Mouse (Mus musculus) hematopoietic stem cell, adult 5-6 weeks (primary cell): ENCODE measurements at regions not wholly inside any gene's neighbourhood (a gene's known extent, or its start where the extent isn't known, plus 50 kb on each side); places are given as distances from the start of the nearest gene placed in this dataset.

ENCODE experiments used
- ATAC-seq, 2 experiments: fragments of 125-278 bp in 1 of 2; replicated peaks in 1 of 2; 2 replicates each; pipeline ENCODE4 v1.8.0; 2016 to 2017; ENCODE audit warnings: inconsistent platforms in 2 of 2, mild to moderate bottlenecking in 2 of 2, moderate number of reproducible peaks in 2 of 2, low read depth in 1 of 2, moderate TSS enrichment in 1 of 2; ENCODE audit not compliant: low FRiP score in 2 of 2, poor library complexity in 2 of 2, severe bottlenecking in 2 of 2, insufficient read depth in 1 of 2, low TSS enrichment in 1 of 2

- ATAC-seq, result no peak
Observed at GRCm38 (mm10) chr14:105380101-105380500, 121.7 kb downstream of the Ndfip2 start.

GRCm38 (mm10) chr14:105377770-105378169 lies 119.4 kb downstream of the Ndfip2 start:
- no peak for ATAC-seq

- ATAC-seq, result no peak
Observed at GRCm38 (mm10) chr14:105377035-105377621, 118.8 kb downstream of the Ndfip2 start.

GRCm38 (mm10) chr14:105369637-105370435 lies 111.5 kb downstream of the Ndfip2 start:
- no peak for ATAC-seq

DNA sequence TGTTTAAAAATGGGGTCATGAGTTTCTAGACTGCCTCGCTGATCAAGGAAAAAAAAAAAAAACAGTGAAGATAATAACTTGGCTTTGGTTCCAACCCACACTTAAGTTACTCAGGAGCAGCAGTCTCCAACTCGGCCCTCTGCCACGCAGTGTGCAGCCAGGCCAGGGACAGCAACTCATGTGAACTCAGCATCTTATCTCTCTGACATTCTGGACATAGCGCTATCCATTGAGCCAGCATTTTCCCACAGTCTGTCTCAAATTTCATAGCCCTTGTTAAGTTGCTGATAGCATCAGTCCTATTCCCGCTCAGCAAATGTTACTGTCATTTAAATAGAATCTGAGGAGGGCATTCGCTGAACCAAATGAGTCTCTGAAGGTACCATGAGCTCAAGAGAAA lies 102.2 kb downstream of the Ndfip2 start:
- ATAC-seq, result no peak

- ATAC-seq, result no peak
Observed at GRCm38 (mm10) chr14:105359829-105360228, 101.5 kb downstream of the Ndfip2 start.
